Mouse (Mus musculus) CH12.LX (cell line): Measurements from ENCODE around the gene Ackr4. TPM values are rescaled to one million over a fixed set of nuclear protein-coding genes. Genes with fewer than 3 reads are reported as not detected.

Experiments
- DNase-seq: peaks from one replicate; pipeline ENCODE4 v3.0.0-alpha.2; 2013; ENCODE audit errors: extremely low read depth
- H3K27ac ChIP-seq: 2 replicates; pipeline ENCODE4 v1.5.1; 2012; ENCODE audit warnings: low read depth, mild to moderate bottlenecking, control low read depth, moderate library complexity; ENCODE audit not compliant: insufficient read depth
- H3K27me3 ChIP-seq: replicated peaks from 2 replicates; pipeline ENCODE3; 2012; ENCODE audit warnings: inconsistent platforms
- H3K36me3 ChIP-seq, 2 experiments: replicated peaks in 1 of 2; 2 replicates each; pipeline versions ENCODE3 to v1.6.1; 2012; ENCODE audit warnings: inconsistent platforms in 1 of 2, low read length in 1 of 2, mild to moderate bottlenecking in 1 of 2, mixed read lengths in 1 of 2, moderate library complexity in 1 of 2; ENCODE audit not compliant: control insufficient read depth in 1 of 2, insufficient read depth in 1 of 2
- H3K4me1 ChIP-seq, 2 experiments: 2 replicates each; pipeline ENCODE4 v1.6.1; 2012; ENCODE audit warnings: inconsistent platforms in 1 of 2, moderate library complexity in 1 of 2; ENCODE audit not compliant: insufficient read depth in 2 of 2, control insufficient read depth in 1 of 2
- H3K4me2 ChIP-seq: 2 replicates; pipeline ENCODE4 v1.6.1; 2012; ENCODE audit warnings: low read depth, mild to moderate bottlenecking, control low read depth; ENCODE audit not compliant: poor library complexity, insufficient read depth, severe bottlenecking
- H3K4me3 ChIP-seq, 3 experiments: fragments of 150-350 bp in 1 of 3; sonication (generic) in 1 of 3; replicated peaks in 1 of 3; 2 replicates each; pipeline versions ENCODE3 to v1.5.1; 2011 to 2012; ENCODE audit warnings: low read depth in 2 of 3, low read length in 2 of 3, mild to moderate bottlenecking in 2 of 3, moderate library complexity in 2 of 3, control low read depth in 1 of 3, improper control_type of control experiment in 1 of 3, inconsistent platforms in 1 of 3, mixed read lengths in 1 of 3; ENCODE audit not compliant: poor library complexity in 1 of 3
- H3K79me2 ChIP-seq: replicated peaks from 2 replicates; pipeline ENCODE4 v1.6.1; 2012; ENCODE audit warnings: mild to moderate bottlenecking, moderate library complexity; ENCODE audit not compliant: control insufficient read depth, poor library complexity, insufficient read depth, severe bottlenecking; ENCODE audit errors: extremely low read depth
- H3K9ac ChIP-seq: 2 replicates; pipeline ENCODE4 v1.6.1; 2012; ENCODE audit warnings: low read depth, mild to moderate bottlenecking, control low read depth, moderate library complexity; ENCODE audit not compliant: insufficient read depth
- H3K9me3 ChIP-seq: replicated peaks from 2 replicates; pipeline ENCODE3; 2012; ENCODE audit warnings: low read length, inconsistent platforms, mixed read lengths
- BHLHE40 ChIP-seq: IDR thresholded peaks from 2 replicates; pipeline ENCODE4 v1.6.1; 2011; ENCODE audit warnings: mild to moderate bottlenecking, low read depth, low read length, improper control_type of control experiment
- CHD1 ChIP-seq: IDR thresholded peaks from 2 replicates; pipeline ENCODE4 v1.6.1; 2012; ENCODE audit warnings: low read depth, low read length, improper control_type of control experiment, inconsistent platforms
- CTCF ChIP-seq, 2 experiments: IDR thresholded peaks in 1 of 2; conservative IDR thresholded peaks in 1 of 2; 2 replicates each; pipeline ENCODE4 v1.5.1; 2011 to 2012; ENCODE audit warnings: low read depth in 2 of 2, low read length in 2 of 2, improper control_type of control experiment in 1 of 2, inconsistent platforms in 1 of 2, mild to moderate bottlenecking in 1 of 2, moderate library complexity in 1 of 2
- E2F4 ChIP-seq: IDR thresholded peaks from 2 replicates; pipeline ENCODE4 v1.6.1; 2011; ENCODE audit warnings: low read depth, low read length, improper control_type of control experiment; ENCODE audit not compliant: insufficient replicate concordance
- EP300 ChIP-seq: IDR thresholded peaks from 2 replicates; pipeline ENCODE4 v1.6.1; 2011; ENCODE audit warnings: low read length, improper control_type of control experiment
- GABPA ChIP-seq: IDR thresholded peaks from 2 replicates; pipeline ENCODE4 v1.6.1; 2012; ENCODE audit warnings: low read depth, low read length, improper control_type of control experiment, inconsistent platforms; ENCODE audit not compliant: insufficient replicate concordance
- HCFC1 ChIP-seq: IDR thresholded peaks from 2 replicates; pipeline ENCODE4 v1.6.1; 2012; ENCODE audit warnings: low read depth, mild to moderate bottlenecking, inconsistent platforms, low read length, improper control_type of control experiment
- IRF4 ChIP-seq: IDR thresholded peaks from 2 replicates; pipeline ENCODE4 v1.6.1; 2014; ENCODE audit warnings: low read depth, mild to moderate bottlenecking, inconsistent platforms, low read length, improper control_type of control experiment
- JUN ChIP-seq: IDR thresholded peaks from 2 replicates; pipeline ENCODE4 v1.6.1; 2011; ENCODE audit warnings: low read depth, mild to moderate bottlenecking, low read length, improper control_type of control experiment, moderate library complexity; ENCODE audit not compliant: insufficient read depth
- JUND ChIP-seq: conservative IDR thresholded peaks from 2 replicates; pipeline ENCODE4 v1.6.1; 2011; ENCODE audit warnings: low read depth, low read length, improper control_type of control experiment
- MAFK ChIP-seq: IDR thresholded peaks from 2 replicates; pipeline ENCODE4 v1.6.1; 2011; ENCODE audit warnings: low read length, improper control_type of control experiment; ENCODE audit not compliant: insufficient replicate concordance
- MAZ ChIP-seq: IDR thresholded peaks from 2 replicates; pipeline ENCODE4 v1.6.1; 2012; ENCODE audit warnings: low read depth, mild to moderate bottlenecking, inconsistent platforms, low read length, improper control_type of control experiment, moderate library complexity
- MEF2A ChIP-seq: IDR thresholded peaks from 2 replicates; pipeline ENCODE4 v1.6.1; 2014; ENCODE audit warnings: low read depth, mild to moderate bottlenecking, inconsistent platforms, low read length, improper control_type of control experiment, borderline replicate concordance
- MXI1 ChIP-seq: IDR thresholded peaks from 2 replicates; pipeline ENCODE4 v1.6.1; 2011; ENCODE audit warnings: mild to moderate bottlenecking, low read depth, low read length, improper control_type of control experiment
- MYC ChIP-seq: IDR thresholded peaks from 2 replicates; pipeline ENCODE4 v1.6.1; 2011; ENCODE audit warnings: low read depth, mild to moderate bottlenecking, improper control_type of control experiment, low read length
- NELFE ChIP-seq: IDR thresholded peaks from 2 replicates; pipeline ENCODE4 v1.6.1; 2011; ENCODE audit warnings: low read depth, low read length, improper control_type of control experiment
- NRF1 ChIP-seq: IDR thresholded peaks from 2 replicates; pipeline ENCODE4 v1.6.1; 2014; ENCODE audit warnings: low read depth, mild to moderate bottlenecking, inconsistent platforms, low read length, improper control_type of control experiment, moderate library complexity
- PAX5 ChIP-seq: IDR thresholded peaks from 2 replicates; pipeline ENCODE4 v1.6.1; 2012; ENCODE audit warnings: low read length, inconsistent platforms, mixed read lengths
- POLR2A ChIP-seq: IDR thresholded peaks from 2 replicates; pipeline ENCODE4 v1.6.1; 2011; ENCODE audit warnings: low read depth, mild to moderate bottlenecking, improper control_type of control experiment, low read length
- RAD21 ChIP-seq: IDR thresholded peaks from 2 replicates; pipeline ENCODE4 v1.6.1; 2011; ENCODE audit warnings: low read depth, mild to moderate bottlenecking, low read length, improper control_type of control experiment, moderate library complexity
- RCOR1 ChIP-seq: conservative IDR thresholded peaks from 2 replicates; pipeline ENCODE4 v1.6.1; 2012; ENCODE audit warnings: low read depth, mild to moderate bottlenecking, inconsistent platforms, low read length, improper control_type of control experiment
- SMC3 ChIP-seq: IDR thresholded peaks from 2 replicates; pipeline ENCODE4 v1.6.1; 2011; ENCODE audit warnings: low read depth, low read length, improper control_type of control experiment
- TBP ChIP-seq: conservative IDR thresholded peaks from 2 replicates; pipeline ENCODE4 v1.6.1; 2011; ENCODE audit warnings: low read depth, low read length, improper control_type of control experiment
- TCF12 ChIP-seq: IDR thresholded peaks from 2 replicates; pipeline ENCODE4 v1.6.1; 2014; ENCODE audit warnings: low read depth, mild to moderate bottlenecking, inconsistent platforms, low read length, improper control_type of control experiment
- USF1 ChIP-seq: IDR thresholded peaks from 2 replicates; pipeline ENCODE4 v1.6.1; 2014; ENCODE audit warnings: low read depth, mild to moderate bottlenecking, inconsistent platforms, low read length, improper control_type of control experiment
- USF2 ChIP-seq: conservative IDR thresholded peaks from 2 replicates; pipeline ENCODE4 v1.6.1; 2011; ENCODE audit warnings: low read depth, low read length, improper control_type of control experiment
- ZKSCAN1 ChIP-seq: IDR thresholded peaks from 2 replicates; pipeline ENCODE4 v1.6.1; 2012; ENCODE audit warnings: low read depth, inconsistent platforms, low read length, improper control_type of control experiment, borderline replicate concordance
- ZNF384 ChIP-seq: IDR thresholded peaks from 2 replicates; pipeline ENCODE4 v1.6.1; 2012; ENCODE audit warnings: low read depth, low read length, improper control_type of control experiment, inconsistent platforms
- dilution Hi-C: fragments of 300-500 bp; cut with MboI; formaldehyde crosslinking; loops from 2 replicates; pipeline ENCODE4 v1.14.3; 2020; ENCODE audit warnings: low sequenced_read_pairs; ENCODE audit not compliant: extremely low pct_unique_long_range_greater_than_20kb, extremely low pct_ligation_motif_present
- in situ Hi-C: fragments of 300-500 bp; cut with MboI; formaldehyde crosslinking; loops from 3 replicates; pipeline ENCODE4 v1.14.3; 2019; ENCODE audit warnings: low sequenced_read_pairs, low pct_ligation_motif_present, low pct_unique_long_range_greater_than_20kb, mixed read lengths
- polyA plus RNA-seq: library from polyadenylated mRNA; unstranded; fragments of >175 nt; gene quantifications from 2 replicates; pipeline ENCODE4 v1.2.1, GENCODE M21; 2012; ENCODE audit warnings: low read depth; ENCODE audit not compliant: insufficient read length
- total RNA-seq, 2 experiments: library from RNA; depleted of rRNA; stranded (reverse); fragments of 300-350 nt in 1 of 2; fragments of >200 nt in 1 of 2; gene quantifications; 2 replicates each; pipeline ENCODE4 v1.2.3; 2012 to 2014

The Ackr4 gene
- total and polyA plus RNA-seq, 3 experiments: 0.17 to 0.39 (median 0.33) TPM

DNA sequence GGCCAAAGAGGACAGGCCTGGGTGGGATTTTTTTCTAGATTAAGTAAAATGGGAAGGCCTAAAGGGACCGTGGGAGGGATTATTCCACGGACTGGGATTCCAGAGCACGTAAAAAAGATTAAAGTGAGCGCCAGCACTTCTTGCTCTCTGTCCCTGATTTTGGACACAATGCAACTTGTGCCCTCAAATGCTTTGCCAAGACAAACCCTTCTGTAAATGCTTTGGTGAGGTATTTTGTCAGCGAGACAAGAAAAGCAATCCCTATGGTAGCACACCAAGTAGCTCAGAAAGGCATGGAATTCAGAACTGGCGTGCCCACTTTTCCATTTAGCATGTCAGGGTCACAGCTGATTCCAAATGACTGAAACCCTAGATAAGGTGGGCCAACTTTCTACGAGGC, 22.2 kb upstream of the Ackr4 start:
- Histone ChIP-seq H3K4me2 (no peak overlapping the region), H3K79me2 (no peaks in the 10 kb centered on the region), H3K36me3 (peaks cover 23 to 44% of the 10 kb centered on the region in 2 experiments), H3K27me3 (no peaks in the 10 kb centered on the region), H3K4me3 (no peak overlapping the region), H3K27ac (no peak overlapping the region), H3K9ac (no peak overlapping the region), H3K4me1 (peaks cover 0 to 5% of the 10 kb centered on the region in 2 experiments; a peak in 1 of 4 replicates), H3K9me3 (no peaks in the 10 kb centered on the region)
- in situ Hi-C loops (no loop called here), dilution Hi-C loops (no loop called here)
- no peak for TF ChIP-seq CHD1
- TF ChIP-seq JUND: no peak
- no peak for TF ChIP-seq CTCF (conservative IDR thresholded peaks at IDR 0.05 in 1 of 2, IDR thresholded peaks at IDR 0.05 in 1 of 2; ENCODE audit: low read depth in 2 of 2, low read length in 2 of 2)
- TF ChIP-seq GABPA: no peak
- TF ChIP-seq TCF12: no peak
- TF ChIP-seq RAD21: no peak
- TF ChIP-seq MXI1: no peak
- no peak for TF ChIP-seq JUN
- no peak for TF ChIP-seq EP300
- no peak for TF ChIP-seq USF2
- TF ChIP-seq NELFE: no peak
- no peak for TF ChIP-seq IRF4
- TF ChIP-seq BHLHE40: no peak
- no peak for TF ChIP-seq MAZ
- no peak for TF ChIP-seq NRF1
- TF ChIP-seq ZKSCAN1: no peak
- no peak for TF ChIP-seq MAFK
- TF ChIP-seq MYC: no peak
- DNase-seq: no peak

- H3K27me3 ChIP-seq: no peaks in the 10 kb centered on the region
- in situ Hi-C loops: no loop called here
- peaks cover 9 to 22% of the 10 kb centered on the region in 2 experiments for H3K36me3 ChIP-seq
- no peak overlapping the region for H3K9ac ChIP-seq
- TF ChIP-seq SMC3 (no peak), JUN (no peak), TBP (no peak), GABPA (no peak), RCOR1 (no peak), MEF2A (no peak), RAD21 (no peak), MAZ (no peak), CHD1 (no peak), MYC (no peak), PAX5 (no peak), POLR2A (no peak), E2F4 (no peak), HCFC1 (no peak), ZNF384 (no peak), USF1 (no peak), CTCF (conservative IDR thresholded peaks at IDR 0.05 in 1 of 2, IDR thresholded peaks at IDR 0.05 in 1 of 2; ENCODE audit: low read depth in 2 of 2, low read length in 2 of 2) (no peak)
- no peaks in the 10 kb centered on the region for H3K79me2 ChIP-seq
- no peak for DNase-seq
- H3K27ac ChIP-seq: no peak overlapping the region
- H3K4me3 ChIP-seq: no peak overlapping the region
- dilution Hi-C loops: no loop called here
- no peaks in the 10 kb centered on the region for H3K4me1 ChIP-seq
- H3K9me3 ChIP-seq: no peaks in the 10 kb centered on the region
- no peak overlapping the region for H3K4me2 ChIP-seq
Observed at GRCm38 (mm10) chr9:104146683-104147082, 19.9 kb upstream of the Ackr4 start.
